Mouse (Mus musculus) heart, adult 8-10 months (tissue): ENCODE data around the gene Slc25a10. TPM values are rescaled to one million over a fixed set of nuclear protein-coding genes. Genes with fewer than 3 reads are reported as not detected.

ENCODE experiments used
- DNase-seq: peaks from one replicate; pipeline ENCODE4 v3.0.0; 2022; ENCODE audit warnings: low spot score
- total RNA-seq, 4 experiments: library from RNA; stranded (reverse); gene quantifications; 2 replicates each; pipeline ENCODE4 v1.2.4; 2022

Slc25a10 gene
- total RNA-seq, 4 experiments from 2014 or later, result 13.7 to 19.4 (median 16.0) TPM

DNA sequence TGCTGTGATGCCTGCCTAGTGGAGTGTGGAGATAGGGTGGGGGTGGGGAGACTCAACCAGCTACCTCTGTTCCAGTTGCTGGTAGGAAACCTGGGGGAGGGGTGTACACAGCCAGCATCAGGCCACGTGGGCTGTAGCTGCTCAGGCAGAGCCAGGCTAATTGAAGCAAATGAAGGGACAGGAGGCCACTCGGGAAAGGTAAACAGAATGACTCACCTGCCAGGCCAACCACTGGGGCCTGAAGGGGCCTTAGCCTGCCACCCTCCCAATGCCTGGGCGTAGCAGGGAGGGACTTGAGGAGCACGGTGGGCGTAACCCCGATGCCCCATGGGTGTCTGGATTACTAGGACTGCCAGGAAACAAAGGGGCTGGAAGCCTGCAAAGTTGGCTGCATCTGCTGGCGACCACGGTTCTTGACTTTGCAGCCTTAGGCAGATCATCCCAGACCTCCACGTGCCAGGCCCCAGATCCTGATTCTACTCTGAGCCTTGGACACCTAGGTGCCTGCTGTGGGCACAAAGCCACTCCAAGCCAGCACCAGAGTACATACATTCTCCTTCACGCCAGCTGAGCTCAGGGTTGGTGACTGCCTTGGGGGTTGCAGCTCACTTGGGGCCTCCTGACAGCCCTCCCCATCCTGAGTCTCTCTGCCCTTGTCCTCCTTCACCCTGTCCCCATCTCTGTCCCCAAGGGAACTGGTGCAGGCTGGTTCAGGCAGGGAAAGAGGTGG is 47.8 kb downstream of the Slc25a10 start:
- no peak for DNase-seq

DNA sequence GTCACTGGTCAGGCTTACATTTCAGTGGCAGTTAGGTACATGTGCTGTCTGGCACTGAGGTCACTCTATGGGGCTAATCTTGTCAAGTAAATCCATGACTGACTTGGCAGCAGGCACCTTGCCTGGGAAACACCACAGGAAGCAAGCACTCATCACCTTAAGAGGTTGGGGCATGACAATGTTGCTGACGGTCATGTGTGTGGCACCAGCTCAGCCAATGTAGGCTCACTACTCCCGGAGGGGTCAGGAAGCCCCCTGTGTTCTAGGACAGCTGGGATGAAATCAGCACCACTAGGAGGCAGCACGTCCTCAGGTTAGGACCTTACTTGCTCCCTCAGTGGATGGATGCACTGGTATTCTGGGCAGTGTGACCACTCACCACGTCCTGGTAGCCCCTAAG is 50.3 kb downstream of the Slc25a10 start:
- peak; percentile 53 for DNase-seq

DNA sequence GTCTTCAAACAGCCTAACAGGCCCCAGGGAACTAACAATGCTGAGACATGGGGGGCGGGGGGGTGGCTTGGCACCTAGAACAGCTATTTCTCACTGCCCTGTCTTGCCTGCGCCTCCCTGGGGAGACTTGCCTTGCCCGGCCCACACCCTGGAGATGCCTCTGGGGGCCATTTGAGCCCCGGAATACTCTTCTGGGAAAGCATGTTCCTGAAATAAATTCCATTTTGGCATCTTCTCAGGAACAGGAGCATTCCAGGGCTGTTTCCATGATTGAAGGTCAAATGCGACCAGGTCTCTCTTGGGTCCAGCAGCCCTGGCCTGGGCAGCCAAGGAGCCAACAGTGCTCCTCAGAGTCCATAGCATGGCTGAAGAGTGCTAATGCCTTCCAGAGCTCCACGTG is 50.7 kb downstream of the Slc25a10 start:
- DNase-seq, result no peak

DNA sequence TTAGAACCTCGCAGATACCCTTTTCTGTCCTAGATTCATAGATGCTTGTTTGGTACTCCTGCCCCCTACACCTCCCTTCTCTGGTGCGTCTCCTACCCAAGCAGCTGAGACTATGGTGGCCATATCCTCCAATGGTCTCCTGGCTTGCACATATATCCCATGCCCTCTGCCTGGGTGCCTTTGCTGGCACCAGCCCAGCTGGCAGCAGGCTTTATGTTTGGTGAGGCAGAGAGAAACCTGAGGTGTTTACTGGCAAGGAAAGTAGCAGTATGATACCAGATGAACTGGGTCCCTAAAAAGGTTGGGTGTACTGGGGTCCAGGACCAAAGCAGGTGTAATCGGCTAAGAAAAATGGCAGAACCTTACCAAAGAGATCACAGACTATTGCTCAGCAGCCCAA is 54.3 kb downstream of the Slc25a10 start:
- DNase-seq, result no peak

DNA sequence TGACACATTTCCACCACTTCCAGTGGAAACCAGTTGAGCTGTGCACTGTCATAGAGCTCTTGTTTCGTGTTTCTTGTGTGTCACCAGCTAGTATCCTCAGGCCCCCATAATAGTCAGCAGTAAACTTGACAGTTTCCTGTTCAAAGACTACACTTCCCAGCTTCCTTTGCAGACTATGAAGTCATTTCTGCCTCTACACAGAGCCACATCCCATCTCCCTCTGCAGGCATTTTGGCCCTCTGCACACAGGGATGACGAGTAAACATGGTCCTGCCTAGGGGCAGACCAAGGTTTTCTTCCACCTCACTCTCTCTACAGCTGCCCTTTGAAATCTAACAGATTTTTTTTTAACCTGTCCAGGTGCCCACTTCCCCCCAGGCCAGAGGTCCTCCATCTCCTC is 55.8 kb downstream of the Slc25a10 start:
- DNase-seq, result no peak

DNA sequence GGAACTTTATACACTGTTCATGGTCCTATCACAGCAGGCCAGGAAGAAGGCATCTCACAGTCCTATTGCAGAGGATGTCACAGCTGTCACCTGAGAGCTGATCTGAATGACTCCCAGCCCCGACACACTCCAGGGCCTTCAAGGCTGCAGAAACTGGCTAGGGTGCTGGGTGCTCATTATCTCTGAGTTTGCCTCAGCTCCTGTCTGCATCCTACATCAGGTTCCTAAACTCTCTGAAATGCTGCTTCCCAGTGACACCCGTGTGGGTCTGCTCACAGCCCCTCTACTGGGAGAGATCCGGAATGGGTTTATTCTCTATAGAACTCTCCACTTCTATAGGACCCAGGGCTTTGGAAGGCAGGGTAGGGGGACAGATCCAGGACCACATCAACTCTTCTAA is 56.6 kb downstream of the Slc25a10 start:
- no peak for DNase-seq

DNA sequence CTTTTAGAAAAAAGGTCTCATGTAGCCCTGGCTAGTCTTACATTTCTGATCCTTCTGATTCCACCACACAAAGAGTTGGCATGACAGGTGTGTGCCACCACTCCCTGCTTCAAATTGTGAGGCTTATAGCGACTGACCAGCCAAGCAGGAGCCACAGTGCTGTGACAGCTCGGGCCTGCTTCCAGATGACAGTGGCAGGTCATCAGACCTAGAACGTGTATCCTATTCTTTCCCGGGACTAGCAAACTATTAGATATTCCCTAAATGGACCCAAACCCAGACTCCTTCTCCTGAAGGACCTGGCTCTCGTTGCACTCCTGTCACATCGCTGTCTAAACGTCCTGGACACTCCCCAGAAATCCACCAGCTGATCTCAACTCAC is 57.1 kb downstream of the Slc25a10 start:
- DNase-seq, result no peak

Other genes starting within 250 kb of the Slc25a10 start
- 100 to 1,000 TPM; 188 to 320 (median 251) TPM for gene Actg1, start 143.3 kb upstream of the Slc25a10 start, total RNA-seq
- gene Fscn2, start 130.3 kb upstream of the Slc25a10 start, total RNA-seq, result not detected
- gene Faap100, start 113.1 kb upstream of the Slc25a10 start, total RNA-seq, result 10 to 100 TPM; 12.1 to 18.3 (median 13.6) TPM
- 10 to 100 TPM; 64.3 to 69.6 (median 65.8) TPM for gene Nploc4, start 54.1 kb upstream of the Slc25a10 start, total RNA-seq
- gene Tspan10, start 49.2 kb upstream of the Slc25a10 start, total RNA-seq, result 1 to 10 TPM in 3 of 4 experiments, under 1 TPM in 1; 0.52 to 2.4 (median 1.4) TPM
- under 1 TPM; 0.34 to 0.89 (median 0.66) TPM for gene Pde6g, start 38.3 kb upstream of the Slc25a10 start, total RNA-seq
- 10 to 100 TPM; 64.4 to 76.6 (median 70.0) TPM for gene Oxld1, start 33.8 kb upstream of the Slc25a10 start, total RNA-seq
- gene Ccdc137, start 33.7 kb upstream of the Slc25a10 start, total RNA-seq, result 1 to 10 TPM; 5.7 to 8.0 (median 7.1) TPM
- gene Arl16, start 24.2 kb upstream of the Slc25a10 start, total RNA-seq, result 10 to 100 TPM; 10.7 to 12.1 (median 11.8) TPM
- 100 to 1,000 TPM; 233 to 251 (median 242) TPM for gene Mrpl12, start 7.2 kb upstream of the Slc25a10 start, total RNA-seq
- gene Gcgr, start 38.9 kb downstream of the Slc25a10 start, total RNA-seq, result 1 to 10 TPM in 1 of 4 experiments, under 1 TPM in 3; 0.69 to 1.0 (median 0.78) TPM
- gene Mcrip1, start 57.9 kb downstream of the Slc25a10 start, total RNA-seq, result 10 to 100 TPM; 37.5 to 41.0 (median 38.5) TPM
- gene Ppp1r27, start 59.3 kb downstream of the Slc25a10 start, total RNA-seq, result under 1 TPM in 1 of 4 experiments, not detected in 3; 0.34 TPM
- gene P4hb, start 81.4 kb downstream of the Slc25a10 start, total RNA-seq, result 100 to 1,000 TPM; 217 to 256 (median 229) TPM
- gene Arhgdia, start 89.8 kb downstream of the Slc25a10 start, total RNA-seq, result 100 to 1,000 TPM; 130 to 152 (median 141) TPM
- 10 to 100 TPM; 32.3 to 51.0 (median 45.7) TPM for gene Alyref, start 106.5 kb downstream of the Slc25a10 start, total RNA-seq
- 10 to 100 TPM; 77.9 to 91.8 (median 84.8) TPM for gene Anapc11, start 106.6 kb downstream of the Slc25a10 start, total RNA-seq
- under 1 TPM in 1 of 4 experiments, not detected in 3; 0.73 TPM for gene Npb, start 116.6 kb downstream of the Slc25a10 start, total RNA-seq
- 10 to 100 TPM; 48.1 to 64.4 (median 60.5) TPM for gene Pcyt2, start 126.1 kb downstream of the Slc25a10 start, total RNA-seq
- gene Sirt7, start 133.4 kb downstream of the Slc25a10 start, total RNA-seq, result 10 to 100 TPM in 1 of 4 experiments, 1 to 10 TPM in 3; 6.5 to 10.6 (median 7.6) TPM
- gene Mafg, start 141.8 kb downstream of the Slc25a10 start, total RNA-seq, result 10 to 100 TPM; 33.0 to 47.3 (median 39.2) TPM
- gene Pycr1, start 151.9 kb downstream of the Slc25a10 start, total RNA-seq, result 1 to 10 TPM in 3 of 4 experiments, under 1 TPM in 1; 0.91 to 2.8 (median 1.8) TPM
- gene Myadml2, start 156.3 kb downstream of the Slc25a10 start, total RNA-seq, result 100 to 1,000 TPM in 2 of 4 experiments, 10 to 100 TPM in 2; 90.6 to 123 (median 103) TPM
- gene Notum, start 169.3 kb downstream of the Slc25a10 start, total RNA-seq, result under 1 TPM; 0.12 to 0.24 (median 0.13) TPM
- 10 to 100 TPM; 37.3 to 44.3 (median 41.5) TPM for gene Aspscr1, start 181.1 kb downstream of the Slc25a10 start, total RNA-seq
- gene Cenpx, start 221.9 kb downstream of the Slc25a10 start, total RNA-seq, result 10 to 100 TPM; 33.2 to 42.8 (median 39.6) TPM
- gene Lrrc45, start 222.1 kb downstream of the Slc25a10 start, total RNA-seq, result 1 to 10 TPM; 2.9 to 6.0 (median 4.6) TPM
- 1 to 10 TPM in 2 of 4 experiments, under 1 TPM in 2; 0.69 to 2.0 (median 1.4) TPM for gene Rac3, start 229.6 kb downstream of the Slc25a10 start, total RNA-seq
- 10 to 100 TPM; 12.6 to 20.8 (median 16.1) TPM for gene Dcxr, start 235.4 kb downstream of the Slc25a10 start, total RNA-seq
- 10 to 100 TPM in 3 of 4 experiments, 1 to 10 TPM in 1; 9.3 to 24.0 (median 12.9) TPM for gene Cbr2, start 240.3 kb downstream of the Slc25a10 start, total RNA-seq